Mouse (Mus musculus): ENCODE measurements around the gene Eef1akmt2. TPM values are rescaled to one million over a fixed set of nuclear protein-coding genes. Genes with fewer than 3 reads are reported as not detected.
A peak's percentile ranks its signal among the peaks of the same experiment; 100 is the strongest.

The Eef1akmt2 gene
- polyA plus RNA-seq, 1 experiment, result 7.8 TPM

DNA sequence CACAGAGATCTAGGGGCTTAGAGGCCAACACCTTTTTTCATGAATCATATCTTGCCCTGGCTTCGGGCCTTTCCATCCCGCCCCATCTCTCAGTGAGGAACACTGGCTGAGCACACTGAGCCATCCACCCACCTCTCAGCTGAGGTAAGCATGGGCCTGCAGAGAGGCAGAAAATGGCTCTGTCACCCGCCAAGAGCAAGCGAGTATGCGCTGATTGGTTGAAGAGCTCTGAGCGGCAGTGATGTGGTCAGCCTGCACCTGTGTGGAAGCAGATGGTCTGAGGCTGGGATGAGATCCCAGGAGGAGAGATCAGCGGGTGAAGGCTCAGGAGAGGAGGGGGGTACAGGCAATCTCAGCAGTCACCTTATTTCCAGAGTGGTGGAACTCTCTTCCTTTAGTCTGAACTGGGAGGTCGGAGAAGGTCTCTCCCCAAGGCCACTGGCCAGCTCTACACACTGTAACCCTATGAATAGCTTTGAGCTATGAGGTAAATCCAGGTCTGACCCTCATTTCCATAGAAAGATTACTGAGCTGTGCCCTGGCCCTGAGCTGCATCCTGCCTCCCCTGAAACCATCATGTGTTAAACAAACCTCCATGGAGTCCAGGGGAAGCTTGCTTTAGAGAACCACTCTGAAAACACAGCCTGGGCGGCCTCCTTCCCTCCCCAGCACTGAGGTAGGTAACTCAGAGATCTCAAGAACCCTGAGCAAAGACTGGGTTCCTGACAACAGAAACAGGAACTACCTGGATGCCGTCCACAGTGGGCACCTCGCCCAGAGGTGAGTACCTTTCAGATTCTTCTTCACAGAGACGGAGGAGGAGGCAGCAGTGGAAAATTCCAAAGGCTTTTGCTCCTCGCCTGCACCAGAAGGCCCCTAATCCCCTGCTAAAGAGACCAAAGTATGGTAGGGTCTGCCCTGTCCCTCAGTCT is 45.3 kb downstream of the Eef1akmt2 start:
- peaks cover 69% of the 10 kb centered on the region for H3K4me1 ChIP-seq (ENCODE audit: control insufficient read depth, insufficient read depth, low read length)

GRCm38 (mm10) chr7:132806286-132806685 is 46.2 kb downstream of the Eef1akmt2 start:
- DNase-seq, result peak; percentile 26
- WGBS, result 39% methylated on average over 5 of the region's 5 CpGs
- Histone ChIP-seq H3K4me3 (replicated peaks; ENCODE audit: extremely low read depth, low read depth, low read length) (no peak overlapping the region), H3K4me1 (ENCODE audit: control insufficient read depth, insufficient read depth, low read length) (peaks cover 76% of the 10 kb centered on the region)
- TF ChIP-seq POLR2A (IDR thresholded peaks at IDR 0.05; ENCODE audit: borderline replicate concordance, extremely low read depth, low read depth, low read length), result no peak

More for the DNA sequence above, 45.3 kb downstream of the Eef1akmt2 start:
- WGBS, result 61% methylated on average over 13 of the region's 13 CpGs
- peak; percentile 86 for DNase-seq
- no peak overlapping the region for H3K4me3 ChIP-seq (replicated peaks; ENCODE audit: extremely low read depth, low read depth, low read length)
- TF ChIP-seq CTCF (IDR thresholded peaks at IDR 0.05; ENCODE audit: insufficient read depth, low read length) (no peak), POLR2A (IDR thresholded peaks at IDR 0.05; ENCODE audit: borderline replicate concordance, extremely low read depth, low read depth, low read length) (no peak)

DNA sequence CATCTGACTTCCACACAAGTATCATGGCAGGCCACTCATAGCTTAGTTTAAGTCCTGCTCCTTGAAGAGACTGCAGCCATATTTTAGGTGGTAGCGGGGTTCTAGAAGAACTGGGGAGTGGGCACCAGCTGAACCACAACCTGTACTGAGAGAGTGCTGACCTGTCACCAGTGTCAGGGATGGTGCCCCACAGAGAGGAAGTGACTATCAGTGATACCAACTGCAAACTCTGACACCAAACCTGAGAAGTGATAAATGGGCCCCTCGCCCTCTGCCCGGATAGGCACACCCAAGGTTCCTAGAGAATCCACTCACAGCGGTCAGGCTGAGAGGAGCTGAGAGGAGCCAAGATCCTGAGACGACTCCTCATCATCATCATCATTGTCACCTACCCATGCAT is 47.5 kb downstream of the Eef1akmt2 start:
- DNase-seq, result no peak
- H3K4me3 ChIP-seq (replicated peaks; ENCODE audit: extremely low read depth, low read depth, low read length), result no peak overlapping the region
- no peak for TF ChIP-seq POLR2A (IDR thresholded peaks at IDR 0.05; ENCODE audit: borderline replicate concordance, extremely low read depth, low read depth, low read length)
- no peak for TF ChIP-seq CTCF (IDR thresholded peaks at IDR 0.05; ENCODE audit: insufficient read depth, low read length)
- 61% methylated on average over 5 of the region's 5 CpGs for WGBS
- peaks cover 75% of the 10 kb centered on the region for H3K4me1 ChIP-seq (ENCODE audit: control insufficient read depth, insufficient read depth, low read length)

GRCm38 (mm10) chr7:132804461-132804860 is 48.0 kb downstream of the Eef1akmt2 start:
- no peak for TF ChIP-seq POLR2A (IDR thresholded peaks at IDR 0.05; ENCODE audit: borderline replicate concordance, extremely low read depth, low read depth, low read length)
- peaks cover 75% of the 10 kb centered on the region for H3K4me1 ChIP-seq (ENCODE audit: control insufficient read depth, insufficient read depth, low read length)
- no peak overlapping the region for H3K4me3 ChIP-seq (replicated peaks; ENCODE audit: extremely low read depth, low read depth, low read length)
- DNase-seq, result peak; percentile 20
- 38% methylated on average over 7 of the region's 7 CpGs for WGBS

DNA sequence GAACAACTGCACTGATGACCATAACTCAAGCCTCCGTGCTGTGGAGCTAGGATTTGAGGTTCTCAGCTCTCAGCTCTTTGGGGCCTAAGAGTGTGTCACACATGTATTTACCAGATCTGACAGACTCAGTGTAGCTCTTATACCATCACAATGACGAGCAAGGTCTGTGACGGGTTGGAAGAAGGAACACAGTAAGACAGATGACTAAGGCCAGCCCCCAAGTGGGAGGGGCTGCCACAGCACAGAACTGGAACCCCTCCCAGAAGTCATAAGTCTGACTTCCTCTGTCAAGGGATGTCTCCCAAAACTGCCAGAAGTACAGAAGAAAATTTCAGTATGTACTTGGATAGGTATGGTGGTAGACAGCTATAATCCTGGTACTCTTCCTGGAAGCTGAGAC is 48.5 kb downstream of the Eef1akmt2 start:
- TF ChIP-seq CTCF (IDR thresholded peaks at IDR 0.05; ENCODE audit: insufficient read depth, low read length) (no peak), POLR2A (IDR thresholded peaks at IDR 0.05; ENCODE audit: borderline replicate concordance, extremely low read depth, low read depth, low read length) (no peak)

GRCm38 (mm10) chr7:132803336-132803735 is 49.1 kb downstream of the Eef1akmt2 start:
- WGBS, result 66% methylated on average over 2 of the region's 2 CpGs
- Histone ChIP-seq H3K4me3 (replicated peaks; ENCODE audit: extremely low read depth, low read depth, low read length) (no peak overlapping the region), H3K4me1 (ENCODE audit: control insufficient read depth, insufficient read depth, low read length) (peaks cover 79% of the 10 kb centered on the region)
- peak; percentile 16 for DNase-seq
- no peak for TF ChIP-seq CTCF (IDR thresholded peaks at IDR 0.05; ENCODE audit: insufficient read depth, low read length)
- TF ChIP-seq POLR2A (IDR thresholded peaks at IDR 0.05; ENCODE audit: borderline replicate concordance, extremely low read depth, low read depth, low read length), result no peak

More for the DNA sequence above, 48.5 kb downstream of the Eef1akmt2 start:
- H3K4me3 ChIP-seq (replicated peaks; ENCODE audit: extremely low read depth, low read depth, low read length), result no peak overlapping the region
- WGBS, result 31% methylated on average over 3 of the region's 3 CpGs
- peaks cover 78% of the 10 kb centered on the region for H3K4me1 ChIP-seq (ENCODE audit: control insufficient read depth, insufficient read depth, low read length)
- DNase-seq, result peak; percentile 14

GRCm38 (mm10) chr7:132802691-132803090 is 49.8 kb downstream of the Eef1akmt2 start:
- peak; percentile 45 for DNase-seq
- WGBS, result 62% methylated on average over 11 of the region's 11 CpGs
- H3K4me3 ChIP-seq (replicated peaks; ENCODE audit: extremely low read depth, low read depth, low read length), result no peak overlapping the region
- no peak for TF ChIP-seq CTCF (IDR thresholded peaks at IDR 0.05; ENCODE audit: insufficient read depth, low read length)
- TF ChIP-seq POLR2A (IDR thresholded peaks at IDR 0.05; ENCODE audit: borderline replicate concordance, extremely low read depth, low read depth, low read length), result no peak
- peaks cover 76% of the 10 kb centered on the region for H3K4me1 ChIP-seq (ENCODE audit: control insufficient read depth, insufficient read depth, low read length)

GRCm38 (mm10) chr7:132802066-132802465 is 50.4 kb downstream of the Eef1akmt2 start:
- peak; percentile 18 for DNase-seq
- WGBS, result 52% methylated on average over 2 of the region's 2 CpGs
- H3K4me1 ChIP-seq (ENCODE audit: control insufficient read depth, insufficient read depth, low read length), result peaks cover 70% of the 10 kb centered on the region
- TF ChIP-seq POLR2A (IDR thresholded peaks at IDR 0.05; ENCODE audit: borderline replicate concordance, extremely low read depth, low read depth, low read length) (no peak), CTCF (IDR thresholded peaks at IDR 0.05; ENCODE audit: insufficient read depth, low read length) (peak; percentile 7; the same call in 1 of the 2 replicates)
- no peak overlapping the region for H3K4me3 ChIP-seq (replicated peaks; ENCODE audit: extremely low read depth, low read depth, low read length)

DNA sequence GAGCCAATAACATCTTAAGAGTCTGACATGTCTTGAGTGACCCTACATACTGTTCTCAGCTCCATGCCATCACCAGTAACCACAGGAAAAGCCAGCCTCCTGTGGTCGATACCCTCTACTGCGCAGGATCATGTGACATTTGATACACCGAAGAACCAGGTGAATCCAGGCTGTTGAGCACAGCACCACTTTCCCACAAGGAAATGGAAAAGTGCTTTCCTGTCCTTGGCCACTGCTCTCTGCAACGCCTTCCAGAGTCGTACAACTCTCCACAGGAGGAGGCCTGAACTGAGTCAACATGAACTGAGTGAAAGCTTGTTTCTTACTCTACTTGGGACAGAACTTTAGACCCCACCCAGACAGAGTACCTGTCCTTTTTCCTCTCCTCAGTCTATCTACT is 51.0 kb downstream of the Eef1akmt2 start:
- H3K4me3 ChIP-seq (replicated peaks; ENCODE audit: extremely low read depth, low read depth, low read length), result no peak overlapping the region
- TF ChIP-seq POLR2A (IDR thresholded peaks at IDR 0.05; ENCODE audit: borderline replicate concordance, extremely low read depth, low read depth, low read length) (no peak), CTCF (IDR thresholded peaks at IDR 0.05; ENCODE audit: insufficient read depth, low read length) (no peak)
- H3K4me1 ChIP-seq (ENCODE audit: control insufficient read depth, insufficient read depth, low read length), result peaks cover 64% of the 10 kb centered on the region
- DNase-seq, result peak; percentile 23
- WGBS, result 56% methylated on average over 5 of the region's 5 CpGs

GRCm38 (mm10) chr7:132800868-132801267 is 51.6 kb downstream of the Eef1akmt2 start:
- H3K4me1 ChIP-seq (ENCODE audit: control insufficient read depth, insufficient read depth, low read length), result peaks cover 59% of the 10 kb centered on the region
- TF ChIP-seq CTCF (IDR thresholded peaks at IDR 0.05; ENCODE audit: insufficient read depth, low read length) (no peak), POLR2A (IDR thresholded peaks at IDR 0.05; ENCODE audit: borderline replicate concordance, extremely low read depth, low read depth, low read length) (no peak)
- peak; percentile 26 for DNase-seq
- no peak overlapping the region for H3K4me3 ChIP-seq (replicated peaks; ENCODE audit: extremely low read depth, low read depth, low read length)
- WGBS, result 61% methylated on average over 10 of the region's 10 CpGs
